Comparison of ENCODE assay signal across 25 mouse cellular contexts in genomic region chr5:123642401-123642800, GRCm38 (mm10). TPM values are rescaled to one million over a fixed set of nuclear protein-coding genes. Genes with fewer than 3 reads are reported as not detected.
A peak's percentile ranks its signal among the peaks of the same experiment; 100 is the strongest.
DNase-seq lines count a peak whose midpoint lies in the region; ATAC-seq and TF ChIP-seq lines count a peak whose summit lies in the region.
"Had no signal": no experiment of that assay in that cellular context is flagged by ENCODE, and none has a peak within 500 bp of the region (broad histone marks: within the 10 kb centered on the region; RNA-seq: fewer than 3 reads in every experiment).

No protein-coding gene starts in this region.

- TF ChIP-seq CTCF in gastrocnemius, adult 2 months (IDR thresholded peaks at IDR 0.05), result no peak
- TF ChIP-seq CTCF in lung, embryonic 14.5 days (IDR thresholded peaks at IDR 0.05; ENCODE audit: low read depth), result peak; percentile 27
- no peak for TF ChIP-seq CTCF in hindbrain, postnatal 0 days (IDR thresholded peaks at IDR 0.05; ENCODE audit: low read depth)

- intact Hi-C loops in gastrocnemius, adult 2 months (cut with DNase I), result no loop called here

- no peak overlapping the region for H3K9ac ChIP-seq in lung, embryonic 14.5 days
- H3K9ac ChIP-seq in hindbrain, postnatal 0 days (replicated peaks; ENCODE audit: low read length), result no peak overlapping the region
- H3K9ac ChIP-seq: forebrain, embryonic 15.5 days; heart, embryonic 12.5 days; limb, embryonic 12.5 days; liver, embryonic 13.5 days had no signal

- peaks cover 54% of the 10 kb centered on the region for H3K36me3 ChIP-seq in lung, embryonic 14.5 days (ENCODE audit: insufficient read depth)
- peaks cover 36% of the 10 kb centered on the region for H3K36me3 ChIP-seq in hindbrain, postnatal 0 days (ENCODE audit: insufficient read depth, low read length)

- no peak overlapping the region for H3K4me3 ChIP-seq in gastrocnemius, adult 2 months
- H3K4me3 ChIP-seq in lung, embryonic 14.5 days (ENCODE audit: low read depth, low read length), result no peak overlapping the region
- no peak overlapping the region for H3K4me3 ChIP-seq in hindbrain, postnatal 0 days (ENCODE audit: low read length)
- H3K4me3 ChIP-seq: embryonic facial prominence, embryonic 10.5 days; forebrain, embryonic 15.5 days; heart, embryonic 12.5 days; limb, embryonic 12.5 days; liver, embryonic 13.5 days had no signal

- 92% methylated on average over 17 of the region's 17 CpGs for WGBS in lung, embryonic 14.5 days
- 95% methylated on average over 17 of the region's 17 CpGs for WGBS in hindbrain, postnatal 0 days

- H3K9me3 ChIP-seq in lung, embryonic 14.5 days (ENCODE audit: low read depth, low read length), result no peaks in the 10 kb centered on the region
- no peaks in the 10 kb centered on the region for H3K9me3 ChIP-seq in hindbrain, postnatal 0 days (ENCODE audit: low read length)
- H3K9me3 ChIP-seq: embryonic facial prominence, embryonic 10.5 days; forebrain, embryonic 15.5 days; heart, embryonic 12.5 days; limb, embryonic 12.5 days; liver, embryonic 13.5 days had no signal

- no peaks in the 10 kb centered on the region for H3K27me3 ChIP-seq in lung, embryonic 14.5 days (ENCODE audit: insufficient read depth, low read length)
- no peaks in the 10 kb centered on the region for H3K27me3 ChIP-seq in hindbrain, postnatal 0 days (ENCODE audit: insufficient read depth, low read length)
- H3K27me3 ChIP-seq: forebrain, embryonic 15.5 days; heart, embryonic 12.5 days; limb, embryonic 12.5 days; liver, embryonic 13.5 days had no signal

- DNase-seq in gastrocnemius, adult 2 months, result peak; percentile 38
- no peak for DNase-seq in gastrocnemius, postnatal 10 days
- no peak for DNase-seq in lung, embryonic 14.5 days
- no peak for DNase-seq in lung, postnatal 25 days (ENCODE audit: low spot score)
- peak; percentile 22 for DNase-seq in ZHBTc4 (ENCODE audit: low read depth, low spot score)
- peak; percentile 78 for DNase-seq in adrenal gland, postnatal 14 days
- no peak for DNase-seq in right cerebral cortex, postnatal 25 days
- DNase-seq in hindbrain, postnatal 0 days (ENCODE audit: low spot score), result no peak
- DNase-seq: cerebellum, adult 11 months; cerebellum, adult 9-11 months; gastrocnemius, postnatal 14 days; heart, adult 18-20 months; heart, postnatal 14 days; kidney, adult 18-20 months; kidney, postnatal 14 days; layer of hippocampus, postnatal 36 days; liver, embryonic 13.5 days; lung, postnatal 10 days; right cerebral cortex, postnatal 14 days; thymus, postnatal 25 days had no signal

- H3K4me1 ChIP-seq in lung, embryonic 14.5 days (ENCODE audit: insufficient read depth), result no peaks in the 10 kb centered on the region
- no peaks in the 10 kb centered on the region for H3K4me1 ChIP-seq in hindbrain, postnatal 0 days (ENCODE audit: insufficient read depth, low read length)
- H3K4me1 ChIP-seq: embryonic facial prominence, embryonic 10.5 days; forebrain, embryonic 15.5 days; limb, embryonic 12.5 days had no signal

- no peak overlapping the region for H3K4me2 ChIP-seq in lung, embryonic 14.5 days
- no peak overlapping the region for H3K4me2 ChIP-seq in hindbrain, postnatal 0 days (ENCODE audit: low read depth, low read length)
- H3K4me2 ChIP-seq: forebrain, embryonic 15.5 days; heart, embryonic 12.5 days; limb, embryonic 12.5 days; liver, embryonic 13.5 days; midbrain, embryonic 11.5 days had no signal

- peak overlapping the region; percentile 61 for H3K27ac ChIP-seq in gastrocnemius, adult 2 months
- H3K27ac ChIP-seq in lung, embryonic 14.5 days (ENCODE audit: low read depth), result no peak overlapping the region
- H3K27ac ChIP-seq in hindbrain, postnatal 0 days, result no peak overlapping the region
- H3K27ac ChIP-seq: embryonic facial prominence, embryonic 10.5 days; forebrain, embryonic 15.5 days; limb, embryonic 12.5 days; liver, embryonic 13.5 days had no signal

- ATAC-seq in lung, embryonic 14.5 days (ENCODE audit: insufficient read depth), result no peak
- ATAC-seq in hindbrain, postnatal 0 days, result no peak
- ATAC-seq: forebrain, embryonic 15.5 days had no signal

RNA-seq across cellular contexts. Expression of gene Clip1, which starts 42.0 kb away (rescaled TPM):
- total RNA-seq in gastrocnemius, adult 2 months (2021), result 100 to 1,000 TPM; 286 to 331 TPM
- 100 to 1,000 TPM in 1 of 2 experiments, 10 to 100 TPM in 1; 91.2 to 111 TPM for total RNA-seq in gastrocnemius, postnatal 10 days (2021)
- 33.8 and 33.9 TPM in 2 replicates for polyA plus RNA-seq in lung, embryonic 14.5 days (2014; fragmentation: Nextera tagmentation; extraction: Ambion mirVana)
- 63.1 and 64.8 TPM in 2 replicates for total RNA-seq in adrenal gland, postnatal 14 days (2021)
- total RNA-seq in hindbrain, postnatal 0 days (2014; rRNA removed), result 47.3 and 58.0 TPM in 2 replicates
- 68.6 and 71.6 TPM in 2 replicates for polyA plus RNA-seq in hindbrain, postnatal 0 days (2015; fragmentation: Nextera tagmentation; extraction: Ambion mirVana)

Comparison
In these comparisons a context has a peak if more than half of its experiments do, and no peak if none do; other contexts are left out.
1. DNase-seq: peak in gastrocnemius, adult 2 months (single experiment), ZHBTc4 (single experiment) and adrenal gland, postnatal 14 days (single experiment); none in gastrocnemius, postnatal 10 days (single experiment), lung, embryonic 14.5 days (single experiment), lung, postnatal 25 days (single experiment), right cerebral cortex, postnatal 25 days (single experiment) and hindbrain, postnatal 0 days (single experiment).